Mouse (Mus musculus): ENCODE measurements around the gene Nub1.

Gene Nub1

DNA sequence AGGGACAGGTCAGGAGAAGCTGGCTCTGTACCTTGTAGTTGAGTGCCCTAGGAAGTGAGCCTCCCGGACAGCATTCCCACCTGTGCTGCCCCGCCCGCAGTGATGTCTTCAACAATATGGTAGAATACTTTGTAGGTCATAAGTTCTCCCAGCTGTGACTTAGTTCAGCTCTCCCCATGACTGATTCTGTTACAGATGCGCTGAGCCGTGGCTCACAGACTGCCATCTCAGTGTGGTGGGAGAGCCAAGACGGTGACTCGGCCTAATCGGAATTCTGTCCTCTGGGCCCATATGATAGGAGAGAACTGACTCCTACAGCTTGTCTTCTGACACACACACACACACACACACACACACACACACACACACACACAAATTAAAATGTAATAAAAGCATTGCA lies 19.3 kb downstream of the Nub1 start:
- no peak for DNase-seq

DNA sequence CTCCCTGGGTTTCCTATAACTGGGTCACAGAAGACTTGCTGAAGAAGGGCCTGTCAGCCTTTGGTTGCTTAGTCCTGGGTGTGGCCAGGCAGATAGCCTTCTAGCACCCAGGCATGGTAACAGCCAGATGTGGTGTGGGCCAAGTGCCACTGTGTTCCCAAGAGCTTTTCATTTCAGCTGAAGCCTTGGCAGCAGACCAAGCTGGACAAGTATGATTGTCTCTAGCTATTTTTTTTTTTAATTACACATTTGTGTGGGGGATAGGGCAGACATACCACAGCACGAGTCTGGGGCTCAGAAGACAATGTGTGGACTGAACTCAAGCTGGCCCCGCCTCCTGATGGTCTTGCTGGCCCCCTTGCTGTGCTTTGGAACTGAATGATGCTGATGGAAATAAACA lies 24.6 kb downstream of the Nub1 start:
- DNase-seq: no peak

DNA sequence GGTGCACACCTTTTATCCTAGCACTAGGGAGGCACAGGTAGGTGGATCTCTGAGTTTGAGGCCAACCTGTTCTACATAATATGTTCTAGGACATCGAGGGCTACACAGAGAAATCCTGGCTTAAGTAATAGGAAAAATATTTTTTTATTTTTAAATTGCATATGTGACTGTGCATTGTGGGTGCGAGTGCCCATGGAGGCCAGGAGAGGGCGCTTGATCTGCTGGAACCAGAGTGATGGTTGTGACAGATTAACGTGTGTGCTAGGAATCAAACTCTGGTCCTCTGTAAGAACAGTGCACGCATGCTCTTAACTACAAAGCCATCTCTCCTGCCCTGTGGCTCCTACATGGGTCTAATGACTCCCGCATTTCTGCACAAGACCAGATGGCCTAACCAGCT lies 26.3 kb downstream of the Nub1 start:
- DNase-seq: no peak

- no peak for DNase-seq
These were observed 27.9 kb downstream of the Nub1 start for GRCm38 (mm10) chr5:24713199-24713598.

DNA sequence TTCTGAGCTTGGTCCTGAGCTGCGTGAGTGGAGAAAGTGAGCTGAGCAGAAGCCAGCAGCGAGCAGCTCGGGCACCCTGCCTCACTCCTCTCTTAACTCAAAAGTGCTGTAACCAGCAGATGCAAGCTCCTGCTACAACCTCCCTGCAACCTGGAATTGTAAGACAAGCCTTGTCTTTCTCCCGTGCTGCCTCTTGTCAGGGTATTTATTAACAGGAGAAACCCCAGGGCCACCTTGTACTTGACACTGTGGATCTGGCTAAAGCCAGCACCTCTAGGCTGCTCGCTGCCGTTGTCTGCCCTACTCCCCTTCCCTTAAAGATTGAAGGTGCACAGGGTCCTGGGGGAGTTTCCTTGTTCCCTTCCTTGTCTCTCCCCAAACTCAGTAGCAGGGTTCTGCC lies 28.7 kb downstream of the Nub1 start:
- DNase-seq: no peak

GRCm38 (mm10) chr5:24718076-24718475 lies 32.7 kb downstream of the Nub1 start:
- no peak for DNase-seq

- DNase-seq: no peak
These were observed 34.5 kb downstream of the Nub1 start for GRCm38 (mm10) chr5:24719852-24720251.

- no peak for DNase-seq
These were observed 38.4 kb downstream of the Nub1 start for GRCm38 (mm10) chr5:24723527-24724269.

- DNase-seq: no peak
These were observed 38.9 kb downstream of the Nub1 start for GRCm38 (mm10) chr5:24724270-24724634.

- DNase-seq: no peak
These were observed 39.5 kb downstream of the Nub1 start for GRCm38 (mm10) chr5:24724805-24725204.

DNA sequence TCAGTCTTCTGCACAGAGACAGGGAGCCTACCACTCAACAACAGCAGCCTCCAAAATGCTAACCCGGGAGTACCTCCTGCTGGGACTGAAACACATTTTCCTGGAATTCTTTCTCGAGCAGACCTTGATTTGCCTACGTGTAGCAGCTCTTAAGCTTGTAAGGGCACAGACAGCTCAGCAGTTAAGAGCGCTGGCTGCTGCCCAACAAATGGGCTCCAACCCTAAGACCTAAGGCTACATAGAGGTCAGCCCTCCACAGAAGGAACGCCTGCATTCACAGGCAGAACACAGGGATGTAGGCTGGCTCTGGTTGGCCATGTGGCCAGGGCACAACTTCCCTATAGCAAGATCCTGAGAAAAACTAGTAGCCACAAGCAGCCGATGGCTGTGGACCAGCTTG lies 40.6 kb downstream of the Nub1 start:
- DNase-seq: no peak

GRCm38 (mm10) chr5:24726901-24727836 lies 41.8 kb downstream of the Nub1 start:
- no peak for DNase-seq

GRCm38 (mm10) chr5:24729797-24730487 lies 44.6 kb downstream of the Nub1 start:
- no peak for DNase-seq

DNA sequence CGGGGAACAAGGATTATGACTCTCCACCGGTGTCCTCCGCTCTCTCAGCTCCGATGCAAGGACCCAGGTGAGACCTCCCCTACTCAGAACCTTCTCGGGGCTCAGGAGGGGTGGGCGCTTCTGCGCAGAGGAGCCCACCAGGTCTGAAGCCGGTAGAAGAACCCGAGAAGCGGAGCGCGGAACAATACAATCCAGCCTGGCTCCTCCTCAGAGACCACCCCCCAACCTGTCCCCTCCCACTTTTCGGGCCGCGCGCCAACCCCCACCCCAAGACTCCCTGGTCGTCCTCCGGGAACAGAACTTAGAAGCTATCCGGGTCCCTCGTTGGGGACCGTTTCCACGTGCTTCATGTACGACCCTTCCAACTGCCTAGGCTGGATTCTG lies 45.1 kb downstream of the Nub1 start, which contains the start of gene Wdr86:
Wdr86 (minus strand) TSS at position 240 of the 384 bp plus-strand sequence.
- DNase-seq: no peak

DNA sequence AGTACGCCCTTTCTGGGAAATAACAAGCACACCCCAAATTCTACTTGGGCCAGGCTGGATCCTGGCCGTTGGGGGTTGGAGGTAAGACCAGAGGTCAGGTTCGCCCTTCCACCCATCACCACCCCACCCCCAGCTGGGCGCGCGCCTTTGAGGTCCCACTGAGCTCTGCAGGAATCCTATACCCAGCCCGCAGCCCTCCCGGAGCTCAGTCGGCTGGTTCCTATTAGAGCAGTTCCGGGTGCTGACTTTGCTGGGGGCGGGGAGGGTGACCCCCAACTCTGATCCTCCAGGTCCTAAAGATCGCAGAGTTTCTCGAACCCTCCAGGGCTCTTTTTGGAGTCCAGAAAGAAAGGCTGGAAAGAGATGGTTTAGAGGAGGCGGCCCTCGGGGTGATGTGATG lies 45.7 kb downstream of the Nub1 start:
- no peak for DNase-seq

- DNase-seq: no peak
These were observed 47.8 kb downstream of the Nub1 start for GRCm38 (mm10) chr5:24733134-24733533.

DNA sequence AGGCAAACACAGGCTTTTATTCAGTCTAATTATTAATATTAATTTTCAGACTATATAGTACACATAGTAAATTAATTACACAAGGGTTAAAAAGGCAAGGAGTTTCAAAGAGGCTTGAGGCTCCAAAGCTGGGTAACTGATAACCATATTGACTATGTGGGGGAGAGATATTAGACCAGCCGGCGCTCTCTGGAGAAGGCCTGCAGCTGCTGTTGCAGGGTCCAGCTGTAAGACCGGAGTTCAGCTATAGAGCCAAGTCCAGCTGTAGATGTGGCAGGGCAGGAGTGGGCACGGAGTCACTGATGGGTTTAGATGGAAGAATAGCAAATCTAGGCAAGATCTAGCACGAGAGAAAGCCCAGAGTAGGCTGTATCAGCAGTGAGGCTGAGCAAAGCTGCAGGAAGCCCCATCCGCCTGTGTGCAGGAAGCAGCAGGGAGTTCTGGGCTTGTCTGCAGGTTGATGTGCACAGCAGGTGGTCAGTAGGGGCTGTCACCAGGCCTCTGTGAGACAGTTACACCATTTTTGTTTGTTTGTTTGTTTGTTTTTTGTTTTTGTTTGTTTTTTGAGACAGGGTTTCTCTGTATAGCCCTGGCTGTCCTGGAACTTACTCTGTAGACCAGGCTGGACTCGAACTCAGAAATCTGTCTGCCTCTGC lies 48.6 kb downstream of the Nub1 start:
- DNase-seq: no peak

DNA sequence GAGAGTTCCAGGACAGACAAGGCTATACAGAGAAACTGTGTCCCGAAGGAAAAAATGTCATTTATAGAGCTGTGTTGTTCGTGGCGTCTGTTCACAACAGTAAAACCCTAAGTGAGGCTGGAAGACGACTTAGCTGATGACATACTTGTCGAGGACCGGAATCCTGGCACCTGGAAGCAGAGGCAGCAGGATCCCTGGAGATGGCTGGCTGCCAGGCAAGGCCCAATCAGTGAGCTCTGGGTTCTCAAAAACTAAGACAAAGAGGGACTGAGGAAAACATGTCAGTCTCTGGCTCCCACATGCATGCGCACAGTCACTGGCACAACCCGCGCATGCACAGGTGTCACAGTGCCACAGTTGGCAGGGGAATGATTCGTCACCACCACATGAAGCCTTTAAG lies 52.3 kb downstream of the Nub1 start:
- no peak for DNase-seq

- no peak for DNase-seq
These were observed 53.2 kb downstream of the Nub1 start for GRCm38 (mm10) chr5:24738517-24738916.

GRCm38 (mm10) chr5:24739141-24739753 lies 53.9 kb downstream of the Nub1 start:
- DNase-seq: peak; percentile 39 to 54

DNA sequence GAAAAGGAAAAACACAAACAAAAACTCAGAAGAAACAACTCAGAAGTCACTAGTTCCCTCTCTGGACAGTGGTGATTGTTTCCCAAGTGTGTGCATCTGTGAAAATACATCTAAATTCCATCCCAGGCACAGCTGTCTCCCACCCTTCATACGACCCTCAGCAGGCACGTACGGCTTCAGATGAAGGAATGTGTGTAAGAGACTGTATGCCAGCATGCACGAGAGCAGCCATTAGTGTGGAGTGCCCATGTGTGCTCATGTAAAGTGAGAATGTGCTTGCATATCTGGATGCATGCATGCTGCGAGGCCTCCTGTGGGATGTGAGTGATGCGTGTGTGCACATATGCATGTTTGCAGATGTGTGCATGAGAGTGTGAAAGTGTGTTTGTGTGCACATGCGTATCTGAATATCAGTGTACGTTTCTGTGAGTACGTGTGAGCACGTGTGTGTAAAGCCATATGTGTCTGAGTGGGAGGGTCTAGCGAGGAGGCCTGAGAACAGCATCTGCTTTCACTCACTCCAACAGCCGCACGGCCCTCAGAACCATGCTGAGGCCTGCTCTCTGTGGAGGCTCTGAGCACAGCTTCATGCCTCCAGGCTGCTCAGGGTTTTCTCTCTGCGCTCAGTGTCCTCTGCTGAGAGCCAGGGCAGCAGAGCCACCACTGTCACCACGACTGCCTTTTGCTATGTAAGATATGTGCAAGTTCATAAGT lies 56.0 kb downstream of the Nub1 start:
- no peak for DNase-seq

DNA sequence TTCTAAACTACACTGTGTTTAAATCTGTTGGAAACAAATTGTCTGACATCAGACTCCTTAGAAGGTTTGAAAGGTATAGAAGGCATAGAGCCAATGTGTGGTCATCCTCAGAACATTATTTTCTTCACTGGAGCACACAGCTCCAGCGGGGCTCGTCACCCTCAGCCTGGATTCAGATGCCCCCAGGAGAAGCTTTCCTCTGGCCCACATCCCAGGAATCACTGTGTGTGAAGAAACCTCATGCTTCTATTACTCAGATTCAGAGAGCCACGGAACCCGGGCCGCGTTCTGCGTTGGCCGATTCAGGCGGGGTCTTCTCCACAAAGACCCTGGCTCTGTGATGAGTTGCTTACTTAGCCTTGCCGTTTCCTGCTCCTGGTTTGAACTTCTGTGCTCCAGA lies 58.6 kb downstream of the Nub1 start:
- no peak for DNase-seq
